Mouse (Mus musculus) v-Abl transformed pro-B cells (cell line): ENCODE results near the gene Chkb.

ENCODE experiments used
- in situ Hi-C, 2 experiments: fragments of 400-800 bp; cut with MboI; formaldehyde crosslinking; loops; one replicate each; pipeline ENCODE4 v1.15.1; 2025; ENCODE audit not compliant: unreplicated experiment in 2 of 2

Gene Chkb

GRCm38 (mm10) chr15:89410118-89410517, 19.6 kb downstream of the Chkb start, which contains the start of gene Syce3:
Gene Syce3 (minus strand): TSS chr15:89410503.
- in situ Hi-C loops: no loop called here

- in situ Hi-C loops: no loop called here
Observed at GRCm38 (mm10) chr15:89406691-89407090, 23.0 kb downstream of the Chkb start.

GRCm38 (mm10) chr15:89404831-89405623, 24.7 kb downstream of the Chkb start:
- in situ Hi-C loops: no loop called here

GRCm38 (mm10) chr15:89402471-89402870, 27.2 kb downstream of the Chkb start:
- in situ Hi-C loops: no loop called here

- in situ Hi-C loops: no loop called here
Observed at GRCm38 (mm10) chr15:89399716-89400115, 30.0 kb downstream of the Chkb start.

GRCm38 (mm10) chr15:89398146-89398545, 31.6 kb downstream of the Chkb start:
- in situ Hi-C loops: no loop called here

- in situ Hi-C loops: no loop called here
Observed at GRCm38 (mm10) chr15:89396883-89397282, 32.8 kb downstream of the Chkb start.

- in situ Hi-C loops: no loop called here
Observed at GRCm38 (mm10) chr15:89390081-89390480, 39.6 kb downstream of the Chkb start.

GRCm38 (mm10) chr15:89387127-89387526, 42.6 kb downstream of the Chkb start:
- in situ Hi-C loops: no loop called here

GRCm38 (mm10) chr15:89384617-89385016, 45.1 kb downstream of the Chkb start, which contains the start of gene Klhdc7b:
Gene Klhdc7b (plus strand): TSS chr15:89384917.
- in situ Hi-C loops: no loop called here

- in situ Hi-C loops: loop anchor here (5.0 to 10.0 kb wide), 3 partner anchors 135 to 555 kb away; no protein-coding TSS in a partner anchor
Observed at GRCm38 (mm10) chr15:89379429-89379828, 50.3 kb downstream of the Chkb start.

- in situ Hi-C loops: loop anchor here (5.0 to 10.0 kb wide), 3 partner anchors 134 to 554 kb away; no protein-coding TSS in a partner anchor
Observed at GRCm38 (mm10) chr15:89378831-89379401, 50.8 kb downstream of the Chkb start, which contains the start of gene Odf3b. Gene Odf3b (minus strand): TSS chr15:89379282.

GRCm38 (mm10) chr15:89377938-89378828, 51.5 kb downstream of the Chkb start:
- in situ Hi-C loops: loop anchor here (5.0 to 10.0 kb wide), 3 partner anchors 133 to 553 kb away; no protein-coding TSS in a partner anchor

- in situ Hi-C loops: loop anchor here (5.0 to 10.0 kb wide), 3 partner anchors 133 to 553 kb away; no protein-coding TSS in a partner anchor
Observed at GRCm38 (mm10) chr15:89377362-89377761, 52.3 kb downstream of the Chkb start.

GRCm38 (mm10) chr15:89376957-89377356, 52.8 kb downstream of the Chkb start, which contains the start of gene Tymp:
Gene Tymp (minus strand): TSS chr15:89377039.
- in situ Hi-C loops: loop anchor here (5.0 to 10.0 kb wide), 3 partner anchors 132 to 552 kb away; no protein-coding TSS in a partner anchor
